Mouse (Mus musculus) brain, embryonic 14.5 days (tissue): ENCODE results near the gene Sorl1.

Experiments used
- CTCF ChIP-seq: fragments of 200-500 bp; IDR thresholded peaks from 2 replicates; pipeline ENCODE4 v1.5.1; 2012; ENCODE audit warnings: inconsistent platforms, mild to moderate bottlenecking, moderate library complexity, borderline replicate concordance; ENCODE audit not compliant: insufficient read depth, insufficient read length; ENCODE audit errors: extremely low read depth
- POLR2A ChIP-seq: fragments of 200-500 bp; IDR thresholded peaks from 2 replicates; pipeline ENCODE4 v1.6.1; 2012; ENCODE audit warnings: mild to moderate bottlenecking, inconsistent platforms, borderline replicate concordance; ENCODE audit not compliant: poor library complexity, insufficient read depth, insufficient read length, severe bottlenecking; ENCODE audit errors: extremely low read depth

DNA sequence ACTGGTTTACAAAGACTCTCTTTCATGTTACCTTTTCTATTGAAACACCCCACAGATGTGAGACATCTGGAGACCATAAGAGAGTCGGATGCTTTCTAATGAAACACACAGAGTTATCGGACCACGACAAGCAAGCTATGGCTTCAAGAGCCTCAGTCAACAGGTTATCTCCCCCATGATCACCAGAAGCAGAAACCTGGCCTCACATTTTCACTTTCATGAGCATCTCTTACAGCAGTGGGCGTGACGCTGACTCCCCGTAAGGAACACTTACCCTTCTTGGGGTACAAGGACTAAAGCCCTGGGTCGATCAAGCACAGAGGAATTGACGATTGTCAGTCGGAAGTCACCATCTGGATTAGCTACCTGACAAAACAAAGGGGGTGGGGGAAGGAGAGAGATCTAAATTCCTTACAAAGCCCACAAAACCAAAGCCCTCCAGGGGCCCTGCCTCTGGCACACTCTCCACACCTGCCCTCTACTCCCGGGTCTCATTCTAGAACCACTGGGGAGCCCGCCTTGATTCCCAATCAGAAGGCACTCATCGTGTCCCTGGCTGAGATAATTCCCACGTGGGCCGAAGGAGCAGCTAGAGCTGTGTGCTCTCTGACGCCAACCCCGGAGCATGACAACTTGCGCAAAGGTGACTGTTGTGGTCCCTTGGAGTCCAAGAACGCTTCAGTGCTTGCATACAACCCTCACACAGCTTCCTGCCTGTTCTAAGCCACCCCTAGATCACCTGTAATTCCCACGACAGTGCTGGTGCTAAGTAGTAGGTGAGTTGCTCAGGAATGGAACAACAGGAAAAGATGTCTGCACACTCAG is 90.6 kb downstream of the Sorl1 start:
- no peak for TF ChIP-seq POLR2A
- no peak for TF ChIP-seq CTCF
